Mouse (Mus musculus): ENCODE measurements around the gene Nfkb1. TPM values are rescaled to one million over a fixed set of nuclear protein-coding genes. Genes with fewer than 3 reads are reported as not detected.

Gene Nfkb1
- polyA plus RNA-seq, 1 experiment from 2014 or later: 15.2 TPM

DNA sequence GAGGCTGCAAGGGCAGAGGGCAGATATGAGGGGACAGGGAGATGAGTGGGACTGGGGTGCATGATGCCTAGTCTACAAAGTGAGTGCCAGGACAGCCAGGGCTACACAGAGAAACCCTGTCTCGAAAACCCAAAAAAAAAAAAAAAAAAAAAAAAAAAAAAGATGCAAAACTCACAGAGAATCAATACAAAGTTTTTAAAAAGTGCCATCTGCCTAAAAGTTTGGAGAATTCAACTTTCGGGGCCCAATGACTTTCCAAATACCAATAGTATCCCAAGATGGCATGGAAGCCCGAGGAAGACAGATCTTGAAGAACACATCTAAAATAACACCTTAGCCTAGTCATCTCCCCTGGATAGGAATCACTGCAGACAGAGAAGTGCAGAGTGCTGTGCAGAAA is 93.0 kb downstream of the Nfkb1 start:
- Histone ChIP-seq H3K36me3 (ENCODE audit: control insufficient read depth, insufficient read depth) (peaks cover 58% of the 10 kb centered on the region), H3K9ac (ENCODE audit: low read depth, low read length) (no peak overlapping the region), H3K9me3 (ENCODE audit: control insufficient read depth) (no peaks in the 10 kb centered on the region), H3K4me2 (replicated peaks; ENCODE audit: low read depth) (no peak overlapping the region), H3K4me1 (replicated peaks; ENCODE audit: control insufficient read depth, insufficient read depth, low read length) (no peaks in the 10 kb centered on the region), H3K4me3 (ENCODE audit: low read depth, low read length) (no peak overlapping the region), H3K27me3 (replicated peaks; ENCODE audit: control insufficient read depth, insufficient read depth, low read length) (no peaks in the 10 kb centered on the region), H3K27ac (ENCODE audit: low read depth, low read length) (no peak overlapping the region)
- TF ChIP-seq CTCF (IDR thresholded peaks at IDR 0.05; ENCODE audit: low read depth): no peak
- 79% methylated on average over 3 of the region's 3 CpGs for WGBS
- no peak for ATAC-seq

DNA sequence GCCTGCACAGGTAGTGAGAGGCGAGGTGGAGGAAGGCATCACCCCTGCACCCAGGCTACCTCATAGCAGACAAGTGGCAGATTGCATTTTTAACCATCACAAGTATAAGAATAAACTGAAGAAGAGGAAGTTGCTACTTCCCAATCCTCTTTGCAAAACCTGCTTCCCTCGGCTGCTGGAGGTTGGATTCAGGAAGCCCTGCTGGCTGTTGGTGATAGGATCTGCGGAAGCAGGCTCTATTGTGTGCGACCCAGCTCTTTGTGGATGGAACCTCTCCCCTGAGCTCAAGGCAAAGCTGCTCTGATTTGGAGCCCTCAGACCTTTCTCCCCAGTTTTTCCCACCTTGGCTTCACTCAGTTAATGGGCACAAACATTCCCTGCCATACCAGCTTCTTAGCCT is 94.3 kb downstream of the Nfkb1 start:
- H3K27me3 ChIP-seq (replicated peaks; ENCODE audit: control insufficient read depth, insufficient read depth, low read length): no peaks in the 10 kb centered on the region
- 69% methylated on average over 4 of the region's 4 CpGs for WGBS
- no peaks in the 10 kb centered on the region for H3K4me1 ChIP-seq (replicated peaks; ENCODE audit: control insufficient read depth, insufficient read depth, low read length)
- peaks cover 56% of the 10 kb centered on the region for H3K36me3 ChIP-seq (ENCODE audit: control insufficient read depth, insufficient read depth)
- TF ChIP-seq CTCF (IDR thresholded peaks at IDR 0.05; ENCODE audit: low read depth): no peak
- no peak overlapping the region for H3K4me3 ChIP-seq (ENCODE audit: low read depth, low read length)
- H3K4me2 ChIP-seq (replicated peaks; ENCODE audit: low read depth): no peak overlapping the region
- H3K9ac ChIP-seq (ENCODE audit: low read depth, low read length): no peak overlapping the region
- H3K27ac ChIP-seq (ENCODE audit: low read depth, low read length): 0 out of 2 replicates have a peak overlapping the region, but pooled peaks have one; percentile 8
- no peaks in the 10 kb centered on the region for H3K9me3 ChIP-seq (ENCODE audit: control insufficient read depth)
- ATAC-seq: no peak

DNA sequence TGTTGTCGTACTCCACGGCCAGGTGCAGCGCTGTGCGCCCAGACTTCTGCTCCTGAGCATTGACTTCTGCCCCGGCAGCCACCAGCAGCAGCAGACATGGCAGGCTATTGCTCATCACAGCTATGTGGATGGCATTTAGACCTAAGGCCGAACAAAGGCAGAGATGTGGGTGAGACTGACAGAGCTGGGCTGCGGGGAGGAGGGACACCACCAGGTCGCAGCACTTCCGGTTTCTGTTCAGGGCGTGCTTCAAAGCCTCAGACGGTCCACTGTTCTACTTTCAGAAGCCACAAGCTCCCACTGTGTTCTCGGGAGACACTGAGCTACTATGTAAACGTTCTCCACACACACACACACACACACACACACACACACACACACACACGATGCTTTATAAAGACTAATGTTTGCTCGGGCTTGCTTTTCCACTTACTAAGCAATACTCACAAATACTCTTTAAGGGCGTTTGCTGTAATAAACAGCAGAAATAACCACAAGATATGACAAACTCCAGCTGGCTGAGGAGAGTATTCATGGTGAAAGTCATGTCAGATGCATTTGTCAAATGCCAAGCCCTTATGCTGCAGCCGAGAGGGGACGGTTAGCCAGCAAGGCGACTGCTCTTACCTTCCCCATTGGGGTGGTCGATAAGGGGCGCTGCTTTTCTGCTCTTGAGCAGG is 97.0 kb downstream of the Nfkb1 start:
- H3K36me3 ChIP-seq (ENCODE audit: control insufficient read depth, insufficient read depth): peaks cover 55% of the 10 kb centered on the region
- no peak overlapping the region for H3K27ac ChIP-seq (ENCODE audit: low read depth, low read length)
- no peak overlapping the region for H3K4me3 ChIP-seq (ENCODE audit: low read depth, low read length)
- H3K4me1 ChIP-seq (replicated peaks; ENCODE audit: control insufficient read depth, insufficient read depth, low read length): no peaks in the 10 kb centered on the region
- ATAC-seq: no peak
- no peaks in the 10 kb centered on the region for H3K27me3 ChIP-seq (replicated peaks; ENCODE audit: control insufficient read depth, insufficient read depth, low read length)
- WGBS: 62% methylated on average over 21 of the region's 21 CpGs
- H3K9ac ChIP-seq (ENCODE audit: low read depth, low read length): no peak overlapping the region
- TF ChIP-seq CTCF (IDR thresholded peaks at IDR 0.05; ENCODE audit: low read depth): peak; percentile 17; the same call in 1 of the 2 replicates
- no peak overlapping the region for H3K4me2 ChIP-seq (replicated peaks; ENCODE audit: low read depth)
- no peaks in the 10 kb centered on the region for H3K9me3 ChIP-seq (ENCODE audit: control insufficient read depth)

DNA sequence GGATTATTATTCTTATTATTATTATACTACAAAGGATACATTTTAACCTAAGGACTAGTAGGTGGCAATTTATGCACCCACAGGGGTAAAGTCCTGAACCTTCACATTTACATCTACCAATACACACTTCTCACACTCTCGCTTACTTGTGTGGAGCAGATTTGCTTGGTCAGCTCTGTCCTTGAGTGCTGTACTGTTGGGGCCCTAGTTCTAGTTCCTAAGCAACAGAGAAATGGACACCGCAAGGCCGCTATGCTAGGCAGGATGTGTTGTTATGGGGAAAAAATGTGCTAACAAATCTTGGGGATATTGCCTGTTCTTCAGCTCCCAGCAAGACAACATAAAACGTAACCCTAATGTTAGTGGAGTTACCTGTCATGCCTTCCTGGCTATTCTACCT is 99.3 kb downstream of the Nfkb1 start:
- H3K27ac ChIP-seq (ENCODE audit: low read depth, low read length): no peak overlapping the region; the same call in 1 of the 2 replicates
- H3K9ac ChIP-seq (ENCODE audit: low read depth, low read length): no peak overlapping the region
- no peak overlapping the region for H3K4me3 ChIP-seq (ENCODE audit: low read depth, low read length)
- no peak for ATAC-seq
- no peaks in the 10 kb centered on the region for H3K9me3 ChIP-seq (ENCODE audit: control insufficient read depth)
- 68% methylated on average over 4 of the region's 4 CpGs for WGBS
- no peaks in the 10 kb centered on the region for H3K4me1 ChIP-seq (replicated peaks; ENCODE audit: control insufficient read depth, insufficient read depth, low read length)
- no peak overlapping the region for H3K4me2 ChIP-seq (replicated peaks; ENCODE audit: low read depth)
- H3K36me3 ChIP-seq (ENCODE audit: control insufficient read depth, insufficient read depth): peaks cover 72% of the 10 kb centered on the region
- H3K27me3 ChIP-seq (replicated peaks; ENCODE audit: control insufficient read depth, insufficient read depth, low read length): no peaks in the 10 kb centered on the region
- no peak for TF ChIP-seq CTCF (IDR thresholded peaks at IDR 0.05; ENCODE audit: low read depth)

DNA sequence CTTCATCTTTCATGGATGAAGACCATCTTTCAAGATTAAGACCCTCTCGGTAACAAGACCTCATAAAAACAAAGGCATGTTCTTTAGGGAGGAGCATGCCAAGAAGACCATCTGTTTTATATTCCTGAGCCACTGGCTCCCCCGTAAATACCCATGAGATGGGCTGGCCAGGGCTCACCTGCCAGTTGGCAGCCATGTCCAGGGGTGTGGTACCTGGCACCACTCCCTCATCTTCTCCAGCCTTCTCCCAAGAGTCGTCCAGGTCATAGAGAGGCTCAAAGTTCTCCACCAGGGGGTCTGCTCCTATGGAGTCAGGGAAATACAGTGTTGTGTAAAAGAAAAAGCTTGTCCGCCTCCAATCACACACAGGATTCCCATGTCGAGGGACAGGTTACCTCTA is 100.0 kb downstream of the Nfkb1 start:
- Histone ChIP-seq H3K36me3 (ENCODE audit: control insufficient read depth, insufficient read depth) (peaks cover 78% of the 10 kb centered on the region), H3K9me3 (ENCODE audit: control insufficient read depth) (no peaks in the 10 kb centered on the region), H3K4me2 (replicated peaks; ENCODE audit: low read depth) (no peak overlapping the region), H3K4me1 (replicated peaks; ENCODE audit: control insufficient read depth, insufficient read depth, low read length) (no peaks in the 10 kb centered on the region), H3K9ac (ENCODE audit: low read depth, low read length) (no peak overlapping the region), H3K27me3 (replicated peaks; ENCODE audit: control insufficient read depth, insufficient read depth, low read length) (no peaks in the 10 kb centered on the region), H3K4me3 (ENCODE audit: low read depth, low read length) (no peak overlapping the region), H3K27ac (ENCODE audit: low read depth, low read length) (no peak overlapping the region)
- no peak for TF ChIP-seq CTCF (IDR thresholded peaks at IDR 0.05; ENCODE audit: low read depth)
- no peak for ATAC-seq
- WGBS: 71% methylated on average over 5 of the region's 5 CpGs

DNA sequence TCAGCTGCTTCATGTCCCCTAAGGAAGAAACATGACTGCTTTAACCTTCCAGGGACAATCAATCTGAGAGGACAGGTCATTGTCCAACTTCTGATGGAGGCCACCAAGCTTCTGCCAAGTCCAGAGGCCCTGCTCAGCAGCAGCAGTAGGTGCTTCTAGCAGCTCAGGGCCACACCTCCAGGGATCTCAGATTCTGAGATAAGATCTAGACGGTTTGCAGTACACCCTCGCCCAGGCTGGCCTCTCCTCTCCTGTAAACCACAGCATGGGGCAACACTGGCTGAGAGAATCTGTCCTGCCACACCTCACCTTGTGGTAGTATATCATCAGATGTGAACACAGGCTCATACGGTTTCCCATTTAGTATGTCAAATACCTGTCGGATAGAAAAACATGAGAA is 100.9 kb downstream of the Nfkb1 start:
- Histone ChIP-seq H3K27me3 (replicated peaks; ENCODE audit: control insufficient read depth, insufficient read depth, low read length) (no peaks in the 10 kb centered on the region), H3K9me3 (ENCODE audit: control insufficient read depth) (no peaks in the 10 kb centered on the region), H3K4me2 (replicated peaks; ENCODE audit: low read depth) (no peak overlapping the region), H3K36me3 (ENCODE audit: control insufficient read depth, insufficient read depth) (peaks cover 80% of the 10 kb centered on the region), H3K9ac (ENCODE audit: low read depth, low read length) (no peak overlapping the region), H3K27ac (ENCODE audit: low read depth, low read length) (peak overlapping the region; percentile 21; the same call in 1 of the 2 replicates), H3K4me3 (ENCODE audit: low read depth, low read length) (no peak overlapping the region), H3K4me1 (replicated peaks; ENCODE audit: control insufficient read depth, insufficient read depth, low read length) (no peaks in the 10 kb centered on the region)
- ATAC-seq: 0 out of 2 replicates have a peak, but pooled peaks have one; percentile 34
- no peak for TF ChIP-seq CTCF (IDR thresholded peaks at IDR 0.05; ENCODE audit: low read depth)
- WGBS: 47% methylated on average over 4 of the region's 4 CpGs
